Mouse (Mus musculus) thymus, postnatal 10 days (tissue): ENCODE results near the gene Qrfp.
A peak's percentile ranks its signal among the peaks of the same experiment; 100 is the strongest.

Experiments used
- DNase-seq, 2 experiments: peaks; one replicate each; pipeline ENCODE4 v3.0.0; 2021; ENCODE audit warnings: low spot score in 2 of 2

Qrfp gene

DNA sequence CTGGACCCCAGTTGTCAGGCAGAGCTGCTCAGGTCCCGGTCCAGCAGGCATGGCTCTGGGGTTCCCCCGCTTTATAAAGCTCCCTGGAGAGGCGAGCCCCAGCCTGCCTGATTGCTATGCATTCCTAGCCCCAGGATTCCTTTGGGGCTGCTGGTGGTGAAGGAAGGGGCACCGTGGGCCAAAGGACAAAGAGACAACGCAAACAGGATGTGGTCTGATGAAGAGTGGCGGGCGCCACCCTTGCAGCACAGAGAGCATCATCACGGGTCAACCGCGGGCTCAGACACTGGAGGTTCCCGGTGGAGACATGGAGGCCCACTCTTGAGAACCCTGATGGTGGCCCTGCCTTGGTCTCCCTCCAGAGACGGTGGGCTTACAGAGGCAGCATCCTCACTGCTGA is at the start of gene Qrfp:
TSS of gene Qrfp (minus strand) at position 137 of the 400 bp plus-strand sequence.
- DNase-seq: no peak

DNA sequence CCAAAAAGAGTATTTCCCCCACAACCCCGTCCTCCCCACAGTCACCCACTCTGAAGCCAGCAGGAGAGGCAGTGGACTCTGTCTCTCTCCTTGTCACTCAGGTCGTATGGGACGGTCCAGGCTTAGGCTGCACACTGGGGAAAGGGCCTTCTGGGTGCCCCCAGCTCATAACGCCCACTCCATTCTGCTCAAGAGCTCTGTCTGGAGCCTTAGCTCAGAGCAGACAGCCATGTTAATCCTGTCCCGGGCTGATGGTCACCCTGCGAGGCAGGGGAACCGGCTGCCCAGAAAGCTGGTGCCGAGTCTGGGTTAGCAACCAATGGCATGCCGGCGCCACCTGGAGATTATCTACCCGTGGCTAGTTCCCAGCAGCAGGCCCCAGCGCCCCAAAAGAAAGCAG is 48.1 kb upstream of the Qrfp start:
- no peak for DNase-seq

DNA sequence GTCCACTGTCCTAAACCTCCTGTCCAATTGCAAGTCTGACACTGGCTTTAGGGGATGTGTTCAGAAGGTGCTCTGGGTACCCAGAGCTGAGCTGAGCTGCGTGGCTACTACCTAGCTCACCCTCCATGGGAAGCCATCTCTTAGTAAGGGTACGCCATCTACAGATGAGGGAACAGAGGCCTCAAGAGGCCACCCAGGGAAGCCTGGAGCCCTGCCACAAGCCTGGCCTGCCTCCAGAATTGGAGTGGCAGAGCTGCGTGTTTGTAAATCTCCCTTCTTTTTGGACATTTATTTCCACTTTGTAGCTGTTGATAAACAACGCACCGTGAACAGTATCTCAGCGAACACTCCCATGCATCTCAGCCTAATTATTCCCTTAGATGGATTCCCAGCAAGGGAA is 46.8 kb upstream of the Qrfp start:
- no peak for DNase-seq

DNA sequence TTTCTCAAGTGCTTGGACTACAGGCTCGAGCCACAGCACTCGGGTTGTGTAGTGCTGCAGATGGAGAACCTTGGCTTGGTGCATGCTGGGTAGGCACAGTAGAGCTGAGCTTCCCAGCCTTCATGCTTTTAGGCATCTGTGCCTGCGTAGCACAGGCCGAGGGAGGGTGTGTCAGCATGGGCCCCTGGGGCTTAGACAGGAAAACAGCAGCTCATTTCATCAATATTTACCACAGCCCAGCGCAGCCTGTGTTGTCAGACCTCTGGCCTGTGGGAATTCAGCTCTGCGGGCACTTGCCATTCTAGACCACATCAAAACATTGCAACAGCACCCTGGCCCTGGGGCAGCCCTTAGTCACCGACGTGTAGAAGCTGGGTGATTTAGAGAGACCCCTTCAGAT is 45.6 kb upstream of the Qrfp start:
- DNase-seq: no peak

DNA sequence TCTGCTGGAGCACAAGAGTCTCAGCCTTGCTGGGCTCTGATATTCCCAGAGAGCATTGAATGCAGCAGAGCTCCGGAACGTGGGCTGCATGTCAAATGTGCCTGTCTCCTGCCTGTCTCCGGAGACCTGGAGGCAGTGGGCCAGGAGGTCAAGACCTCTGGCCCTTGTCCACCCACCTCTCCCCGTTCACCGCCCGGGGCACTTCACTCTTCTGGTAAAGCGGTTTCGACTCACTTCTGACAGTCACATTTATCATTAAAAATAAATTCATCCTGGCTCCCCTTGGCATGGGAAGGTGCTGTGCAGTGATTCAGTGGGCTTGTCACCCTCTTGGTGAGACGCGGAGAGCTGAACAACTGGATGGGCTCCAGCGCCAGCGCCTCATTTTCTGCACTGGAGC is 39.8 kb upstream of the Qrfp start:
- no peak for DNase-seq

DNA sequence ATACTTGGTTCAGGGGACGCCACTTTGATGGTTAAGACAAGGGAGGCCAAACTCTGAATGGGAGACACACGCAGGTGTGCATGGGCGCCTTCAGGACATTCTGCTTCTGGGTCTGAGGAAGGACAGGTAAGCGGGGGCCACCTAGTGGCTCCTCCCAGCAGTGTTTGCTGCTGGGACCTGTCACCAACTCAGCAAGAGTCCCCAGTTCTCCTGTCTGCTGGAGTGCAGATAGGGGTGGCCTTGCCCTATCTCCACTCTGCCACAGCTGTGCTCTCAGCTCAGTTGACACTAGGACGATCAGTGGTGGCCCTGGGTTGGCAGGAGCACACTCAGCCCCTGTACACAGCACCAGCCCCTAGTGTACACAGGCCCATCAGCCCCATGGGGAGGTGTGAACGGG is 37.5 kb upstream of the Qrfp start:
- peak; percentile 48 to 61 for DNase-seq

DNA sequence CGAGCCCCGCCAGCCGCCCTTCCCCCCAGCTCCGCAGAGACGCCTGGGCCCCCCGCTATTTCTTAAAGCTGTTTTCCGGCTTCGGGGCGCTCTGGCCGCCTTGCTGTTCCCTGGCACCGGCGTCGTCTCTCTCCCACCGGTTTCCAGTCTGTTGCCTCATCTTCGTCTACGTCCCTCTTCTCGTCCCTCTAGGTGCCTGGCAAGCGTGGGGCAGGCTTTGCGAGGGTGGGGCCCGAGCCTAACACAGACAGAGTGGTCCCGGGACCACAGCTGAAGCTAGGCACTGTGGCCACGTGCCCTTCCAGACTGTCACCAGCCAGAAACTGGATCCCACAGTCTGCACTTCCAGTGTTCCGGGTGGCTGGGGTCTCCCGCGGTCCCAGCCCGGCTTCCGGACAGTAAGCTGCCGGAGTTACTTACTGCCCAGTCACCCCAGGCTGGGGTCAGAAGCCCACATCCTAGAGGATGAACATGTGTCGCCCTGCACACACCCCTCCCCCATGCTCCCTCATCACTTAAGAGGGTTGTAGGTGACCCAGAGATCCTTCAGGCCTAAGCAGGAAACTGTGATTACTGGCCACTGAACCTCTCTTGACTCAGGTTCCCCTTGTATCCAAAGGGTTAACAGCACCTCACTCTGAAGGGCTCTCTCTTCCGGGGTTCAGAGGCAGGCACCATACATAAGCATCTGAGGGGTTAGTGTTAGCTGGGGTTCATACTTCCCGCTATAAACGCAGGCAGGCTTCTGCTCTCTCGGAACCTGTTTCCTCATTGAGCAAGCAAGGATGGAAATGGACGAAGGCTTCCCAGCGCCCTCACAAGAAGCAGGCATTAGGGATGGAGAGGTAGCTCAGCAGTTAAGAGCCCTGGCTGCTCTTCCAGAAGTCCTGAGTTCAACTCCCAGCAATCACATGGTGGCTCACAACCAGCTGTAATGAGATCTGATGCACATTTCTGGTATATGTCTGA is 36.6 kb upstream of the Qrfp start:
- peak in 1 of 2 experiments; percentile 48 for DNase-seq

DNA sequence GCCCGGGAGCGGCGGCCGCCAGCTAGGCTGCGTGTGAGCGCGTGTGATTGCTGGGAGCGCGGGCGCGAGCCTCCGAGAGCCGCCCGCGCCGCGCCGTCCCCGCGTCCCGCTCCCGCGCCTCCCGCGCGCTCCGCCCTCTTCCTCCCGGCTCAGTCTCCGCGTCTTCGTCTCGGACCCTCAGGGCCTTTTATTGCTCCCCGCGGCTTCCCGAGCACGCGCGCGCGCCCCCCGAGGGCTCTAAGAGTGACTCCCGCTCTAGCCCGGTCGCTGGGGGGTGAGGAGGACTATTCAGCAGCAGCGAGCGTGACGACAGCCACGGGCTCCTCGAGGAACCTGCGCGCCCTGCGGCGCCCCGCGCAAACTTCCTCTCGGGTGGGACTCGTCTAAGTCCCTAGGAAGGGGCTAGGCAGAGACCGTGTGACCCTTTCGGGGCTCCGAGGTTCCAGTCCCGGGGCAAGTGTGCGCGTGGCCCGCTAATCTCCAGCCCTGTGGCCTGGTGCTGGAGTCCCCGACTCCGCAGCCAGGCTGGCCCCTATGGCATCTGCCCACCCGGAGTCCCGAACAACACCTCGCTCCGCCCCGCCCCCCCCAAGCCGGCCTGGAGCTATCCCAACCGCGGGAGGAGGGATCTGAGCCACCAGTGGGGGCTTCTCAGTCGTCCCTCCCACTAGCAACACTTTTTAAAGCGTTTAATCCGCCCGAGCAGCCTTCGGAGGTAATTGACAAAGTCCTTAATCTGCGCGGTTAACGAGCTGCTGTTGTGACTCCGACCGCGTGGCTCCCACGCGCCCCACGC is 35.7 kb upstream of the Qrfp start, which contains the start of gene Fibcd1:
TSS of gene Fibcd1 (minus strand) at position 110 of the 796 bp plus-strand sequence.
- DNase-seq: peak; percentile 33 to 49

DNA sequence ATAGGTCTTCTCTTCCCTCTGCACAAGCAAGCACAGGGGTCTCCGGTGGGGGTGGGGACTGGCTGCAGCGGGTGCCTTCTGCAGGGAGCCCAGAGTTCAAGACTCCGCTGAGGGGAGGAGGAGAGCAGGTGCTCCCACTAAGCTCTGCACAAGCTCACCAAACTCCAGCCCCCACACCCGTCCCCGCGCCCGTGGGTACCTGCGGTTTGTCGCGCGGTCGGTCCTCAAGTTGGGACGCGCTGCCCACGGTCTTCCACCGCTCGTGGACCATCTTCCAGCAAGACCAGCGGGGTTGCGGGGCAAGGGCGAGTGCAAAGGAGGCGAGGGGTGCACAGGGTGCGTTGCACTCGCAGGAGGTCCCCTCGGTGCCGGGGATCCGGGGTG is 35.1 kb upstream of the Qrfp start:
- no peak for DNase-seq

DNA sequence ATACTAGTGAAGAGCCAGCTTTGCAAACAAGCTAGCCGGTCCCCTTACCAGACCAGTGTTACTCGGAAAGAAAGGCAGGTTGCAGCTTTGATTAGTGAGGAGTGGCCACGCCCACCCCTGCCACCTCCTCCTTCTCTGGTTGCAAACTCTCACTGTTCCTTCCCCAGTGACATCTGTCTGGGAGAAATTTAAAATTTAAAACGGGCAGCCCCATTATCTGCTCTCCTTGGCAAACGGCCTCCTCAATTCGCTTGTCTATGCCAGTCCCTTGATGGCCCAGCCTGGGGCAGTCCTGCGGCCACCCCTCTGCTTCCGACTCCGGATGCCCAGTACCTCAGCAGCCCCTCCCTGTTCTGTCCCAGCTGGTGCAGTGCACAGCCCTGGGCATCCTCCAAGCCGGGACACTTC is 34.4 kb upstream of the Qrfp start:
- no peak for DNase-seq

DNA sequence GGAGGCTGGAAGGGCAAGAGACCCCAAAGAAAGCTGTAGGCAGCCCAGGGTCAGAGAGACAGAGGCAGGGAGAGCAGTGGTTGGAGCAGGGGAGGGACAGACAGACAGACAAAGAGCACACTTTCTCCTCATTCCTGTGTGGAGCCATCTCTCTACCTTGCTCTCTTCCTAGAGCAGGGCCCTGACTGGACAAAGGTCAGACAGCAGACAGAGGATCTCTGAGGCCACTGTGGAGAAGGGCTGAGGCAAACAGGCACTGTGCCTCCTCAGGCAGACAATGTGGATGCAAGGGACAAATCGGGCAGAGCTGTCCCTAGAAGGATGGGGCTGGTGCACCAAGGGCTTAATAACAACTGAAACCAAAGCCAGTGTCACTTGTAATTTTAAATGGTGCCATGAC is 28.5 kb upstream of the Qrfp start:
- DNase-seq: no peak

DNA sequence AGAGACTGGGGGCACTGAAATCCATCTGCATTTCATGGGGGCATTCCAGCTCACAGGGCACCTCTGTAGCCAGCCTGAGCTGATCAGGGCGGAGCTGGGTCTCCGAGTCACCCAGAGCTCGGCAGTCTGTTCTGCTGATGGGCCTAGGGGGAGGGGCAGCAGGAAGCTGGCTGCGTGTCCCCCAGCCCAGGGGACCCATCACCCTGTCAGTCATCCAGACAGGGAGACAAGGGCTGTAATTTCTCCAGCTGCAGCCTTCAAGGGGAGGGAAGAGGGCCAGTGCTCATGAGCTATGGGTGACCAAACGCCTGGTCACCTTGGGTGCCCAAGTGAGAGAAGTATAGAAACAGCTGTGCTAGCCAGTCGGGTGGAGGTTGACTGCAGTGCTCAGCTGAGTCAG is 26.6 kb upstream of the Qrfp start:
- no peak for DNase-seq

DNA sequence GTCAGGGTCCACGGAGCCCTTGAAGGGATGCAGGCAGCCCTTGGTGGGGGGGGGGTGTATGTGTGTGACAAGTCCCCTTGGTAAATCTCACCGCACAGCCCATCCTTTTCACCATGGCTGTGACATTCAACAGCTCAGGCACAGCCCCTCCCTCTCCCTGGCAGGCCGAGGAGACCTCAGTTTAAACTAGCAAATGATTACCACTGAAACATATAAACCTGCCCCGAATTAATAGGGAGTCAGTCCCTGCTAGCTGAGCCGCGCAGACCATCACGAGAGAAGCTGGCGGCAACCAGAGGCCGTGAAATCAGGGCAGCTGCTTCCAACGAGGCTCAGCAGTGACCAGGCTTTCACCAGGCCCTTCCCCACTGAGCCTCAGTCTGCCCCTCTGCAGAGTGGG is 25.7 kb upstream of the Qrfp start:
- DNase-seq: no peak

DNA sequence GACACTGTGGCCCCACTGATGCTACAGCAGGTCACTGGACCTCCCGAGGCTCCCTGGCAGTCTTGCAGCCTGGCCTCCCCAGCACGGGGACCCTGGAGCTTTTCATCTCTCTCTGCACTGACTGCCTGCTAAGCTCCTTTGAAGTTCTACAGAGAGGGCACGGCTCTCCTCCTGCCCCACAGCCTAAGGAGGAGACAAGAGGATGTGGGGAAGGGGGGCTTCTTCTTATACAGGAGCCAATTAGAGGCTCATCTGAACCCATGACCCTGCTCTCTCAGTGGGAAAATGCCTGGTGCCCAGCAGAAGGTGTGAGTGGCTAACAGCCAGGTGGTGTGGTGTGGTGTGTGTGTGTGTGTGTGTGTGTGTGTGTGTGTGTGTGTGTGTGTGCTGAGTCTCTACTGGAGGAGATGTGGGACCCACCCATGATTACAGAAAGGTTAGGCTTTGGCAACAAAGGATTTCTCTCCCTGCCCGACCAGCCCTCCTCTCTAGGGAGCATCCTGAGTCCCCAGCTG is 18.0 kb upstream of the Qrfp start:
- DNase-seq: no peak

DNA sequence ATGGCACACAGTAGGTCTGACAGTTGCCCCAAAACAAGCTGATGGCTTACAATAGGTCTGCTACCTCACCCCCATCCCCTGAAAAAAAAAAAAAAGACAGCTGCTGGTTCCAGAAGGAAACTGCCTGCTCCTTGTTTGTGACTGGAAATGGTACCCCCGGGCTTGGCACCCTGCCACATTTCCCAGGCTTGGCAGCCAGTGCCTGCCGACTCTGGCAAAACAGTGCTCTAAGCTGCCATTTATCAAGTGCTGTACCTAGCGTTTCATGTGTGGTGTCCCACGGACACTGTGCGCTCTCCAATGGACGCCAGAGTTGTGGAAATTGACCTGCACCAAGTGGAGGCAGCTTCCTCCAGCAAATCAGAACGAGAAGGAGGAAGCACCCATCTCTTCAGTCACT is 17.5 kb upstream of the Qrfp start:
- DNase-seq: no peak

DNA sequence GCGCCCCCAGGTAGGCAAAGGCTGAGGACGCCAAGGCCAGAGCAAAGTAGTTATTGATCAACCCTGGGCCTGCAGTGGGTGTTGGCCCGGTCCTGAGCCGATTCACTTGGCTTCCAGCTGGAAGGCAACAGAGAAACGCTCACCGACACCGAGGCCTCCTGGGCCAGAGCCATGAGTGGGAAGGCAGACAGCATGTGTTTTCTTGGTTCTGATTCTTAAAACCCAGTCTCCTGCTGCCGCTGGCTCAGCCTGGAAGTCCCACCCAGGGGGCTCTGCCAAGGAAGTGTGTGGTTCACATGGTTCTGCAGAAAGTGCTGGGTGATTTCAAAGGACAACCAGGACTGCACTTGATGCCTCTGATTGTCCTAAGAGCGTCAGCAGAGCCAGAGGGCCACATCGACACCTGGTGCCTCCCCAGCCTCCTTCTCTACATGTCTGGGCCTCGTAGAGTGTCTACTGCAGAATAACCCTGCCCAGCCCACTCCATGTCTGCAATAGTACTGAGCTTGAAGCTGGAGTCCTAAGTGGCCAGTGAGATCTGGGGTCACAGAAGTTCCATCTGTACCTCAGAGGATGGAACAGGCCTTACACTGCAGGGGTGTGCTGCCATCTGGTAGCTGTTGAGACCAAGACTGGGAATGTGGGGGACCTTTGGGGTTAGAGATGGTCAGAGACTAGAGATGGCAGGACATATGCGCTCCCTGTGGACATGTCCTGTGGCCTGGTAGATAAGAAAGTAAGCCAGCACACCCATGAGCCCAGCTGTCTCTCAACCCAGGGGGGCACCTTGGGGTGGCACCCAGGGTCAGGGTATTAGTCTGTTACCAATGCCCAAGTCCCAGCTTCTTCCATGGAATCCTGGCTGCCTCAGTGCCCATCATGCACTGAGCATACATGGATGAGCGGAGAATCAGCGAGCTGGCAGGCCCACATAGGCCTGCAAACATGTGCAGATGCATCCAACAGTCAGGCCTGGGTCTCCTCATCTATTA is 16.0 kb upstream of the Qrfp start:
- no peak for DNase-seq

DNA sequence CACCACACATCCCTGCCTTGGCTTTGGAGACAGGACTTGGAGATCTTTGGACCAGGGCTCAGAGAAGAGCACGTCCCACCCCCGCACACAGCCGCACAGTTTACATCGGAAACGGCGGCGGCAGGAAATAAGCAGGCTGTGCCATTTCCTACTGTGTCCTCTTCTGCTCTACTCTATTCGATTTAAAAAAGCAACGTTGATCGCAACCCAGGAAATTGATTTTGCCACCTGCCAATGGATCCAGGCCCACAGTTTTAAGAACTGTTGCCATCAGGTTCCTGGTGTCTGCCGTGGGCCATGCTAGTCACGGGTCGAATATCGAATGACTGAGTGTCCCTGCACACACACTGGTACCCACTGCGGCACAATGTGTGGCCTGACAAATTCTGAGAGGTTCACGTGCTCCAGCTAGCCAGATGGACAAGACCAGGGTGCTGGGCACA is 15.1 kb upstream of the Qrfp start:
- DNase-seq: peak in 1 of 2 experiments; percentile 44

DNA sequence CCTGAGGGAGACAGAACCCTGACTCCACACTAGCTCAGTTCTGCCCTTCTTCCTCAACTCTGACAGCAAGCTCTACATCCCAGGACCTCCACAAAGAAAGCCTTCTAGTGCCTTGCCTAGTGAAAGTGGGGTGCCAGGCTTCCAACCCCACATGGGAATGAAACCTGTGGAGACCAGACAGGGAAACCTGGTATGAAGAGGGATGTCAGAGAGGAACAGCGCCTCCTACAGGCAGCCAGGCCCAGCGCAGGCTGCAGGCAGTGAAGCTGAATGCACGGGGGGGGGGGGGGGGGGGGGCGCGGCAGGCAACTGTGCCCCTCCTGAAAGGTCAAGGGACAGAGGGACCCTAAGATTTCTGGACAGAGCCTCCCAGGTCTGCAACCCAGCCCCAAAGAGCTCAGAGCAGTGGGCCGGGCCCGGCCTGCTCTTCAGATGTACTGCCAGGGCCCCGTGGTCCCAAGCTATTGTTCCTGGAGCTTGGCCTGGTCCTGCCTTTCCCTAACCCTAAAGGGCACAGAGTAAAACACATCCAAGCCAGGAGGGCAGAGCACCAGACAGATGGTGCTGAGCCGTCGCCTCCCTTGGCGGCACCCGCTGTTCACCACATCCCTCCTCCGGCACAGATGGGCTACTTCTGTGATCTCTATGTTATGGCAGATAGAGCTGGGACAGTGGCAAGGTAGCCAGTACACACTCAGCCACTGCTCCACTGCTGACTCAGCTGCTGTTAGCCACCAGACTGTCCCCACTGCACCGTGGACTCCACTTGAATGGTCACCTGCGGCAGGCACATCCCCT is 13.8 kb upstream of the Qrfp start:
- peak in 1 of 2 experiments; percentile 56 for DNase-seq

DNA sequence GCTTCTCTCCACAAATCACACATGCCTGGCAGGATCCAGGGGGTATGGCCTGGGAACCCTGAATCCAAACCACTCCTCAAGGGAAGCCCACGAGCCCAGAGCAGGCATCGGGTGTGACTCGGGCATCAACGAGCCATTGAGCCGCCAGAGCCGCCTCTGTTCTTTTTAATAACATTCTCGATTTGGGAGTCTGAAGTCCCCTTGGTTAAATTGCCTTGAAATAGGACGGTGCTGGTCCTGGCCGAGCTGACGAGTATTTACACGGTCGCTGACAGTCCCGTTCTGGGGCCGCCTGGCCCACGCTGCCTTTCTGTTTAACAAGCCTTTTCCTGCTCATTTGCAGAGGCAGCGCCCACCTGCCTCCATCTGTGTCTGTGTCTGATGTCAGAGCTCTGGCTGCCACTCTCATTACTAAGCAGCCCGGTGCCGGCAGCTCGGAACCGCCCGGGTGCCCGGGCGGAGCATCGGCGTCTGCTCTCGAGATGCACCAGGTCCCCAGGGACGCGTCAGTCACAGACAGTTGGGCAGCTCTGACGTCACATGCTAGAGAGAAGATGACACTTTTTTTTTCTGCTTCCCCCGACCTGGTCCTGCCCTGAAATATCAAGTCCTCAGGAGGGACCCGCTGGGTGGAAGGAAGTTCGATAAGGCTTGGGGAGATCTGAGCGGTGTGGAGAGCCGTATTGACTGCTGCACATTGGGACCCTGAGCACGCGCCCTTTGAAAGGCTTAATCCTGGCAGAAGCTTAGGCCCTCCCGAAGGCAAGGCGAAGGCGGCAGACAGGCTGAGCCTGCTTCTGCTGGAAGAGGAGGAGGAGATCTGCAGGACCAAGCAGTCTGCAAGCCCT is 12.4 kb upstream of the Qrfp start:
- no peak for DNase-seq
